Mouse (Mus musculus): ENCODE results near the gene Gsdma3. TPM values are rescaled to one million over a fixed set of nuclear protein-coding genes. Genes with fewer than 3 reads are reported as not detected.
"Not testable (repeated sequence)": the region's sequence is repeated elsewhere in the genome, so short reads cannot be mapped to it uniquely, and the experiment has no call there.

Gene Gsdma3
- polyA plus RNA-seq, 1 experiment from 2014 or later = not detected

- Histone ChIP-seq H3K4me3 (ENCODE audit: low read length) (no peak overlapping the region), H3K27ac (ENCODE audit: low read length) (no peak overlapping the region), H3K4me1 (replicated peaks; ENCODE audit: control insufficient read depth, insufficient read depth, low read length) (no peaks in the 10 kb centered on the region), H3K4me2 (ENCODE audit: low read depth, low read length) (no peak overlapping the region), H3K36me3 (ENCODE audit: control insufficient read depth, insufficient read depth, low read length) (no peaks in the 10 kb centered on the region), H3K27me3 (ENCODE audit: control insufficient read depth, insufficient read depth, low read depth, low read length) (no peaks in the 10 kb centered on the region), H3K9me3 (ENCODE audit: control insufficient read depth, low read length) (no peaks in the 10 kb centered on the region), H3K9ac (ENCODE audit: low read length) (no peak overlapping the region)
- 79% methylated on average over 3 of the region's 3 CpGs for WGBS
- ATAC-seq (ENCODE audit: low read depth) = no peak
These were observed 18.6 kb downstream of the Gsdma3 start for GRCm38 (mm10) chr11:98644757-98645156.

DNA sequence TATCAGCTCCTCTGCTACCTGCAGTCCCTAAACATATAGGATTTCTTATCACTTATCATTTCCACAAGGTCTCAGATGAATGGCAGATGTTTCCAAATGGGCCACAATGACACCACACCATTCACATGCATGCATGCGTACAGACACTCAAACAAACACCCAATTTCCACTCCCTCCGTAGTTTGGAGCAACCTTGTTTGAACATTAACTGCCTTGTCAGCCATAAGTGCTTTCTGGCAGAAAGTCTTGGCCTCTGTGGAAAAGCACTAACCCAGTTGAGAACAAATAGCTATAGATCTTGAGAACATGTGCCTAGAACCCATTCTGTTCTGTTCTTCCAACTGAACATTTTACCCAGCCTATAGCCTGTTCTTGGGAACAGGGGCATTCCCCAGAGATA, 19.8 kb downstream of the Gsdma3 start:
- no peaks in the 10 kb centered on the region for H3K9me3 ChIP-seq (ENCODE audit: control insufficient read depth, low read length)
- H3K4me1 ChIP-seq (replicated peaks; ENCODE audit: control insufficient read depth, insufficient read depth, low read length) = no peaks in the 10 kb centered on the region
- 56% methylated on average over 2 of the region's 2 CpGs for WGBS
- H3K4me3 ChIP-seq (ENCODE audit: low read length) = no peak overlapping the region
- no peak overlapping the region for H3K9ac ChIP-seq (ENCODE audit: low read length)
- H3K4me2 ChIP-seq (ENCODE audit: low read depth, low read length) = no peak overlapping the region
- no peak for ATAC-seq (ENCODE audit: low read depth)
- no peaks in the 10 kb centered on the region for H3K36me3 ChIP-seq (ENCODE audit: control insufficient read depth, insufficient read depth, low read length)
- no peaks in the 10 kb centered on the region for H3K27me3 ChIP-seq (ENCODE audit: control insufficient read depth, insufficient read depth, low read depth, low read length)
- no peak overlapping the region for H3K27ac ChIP-seq (ENCODE audit: low read length)

DNA sequence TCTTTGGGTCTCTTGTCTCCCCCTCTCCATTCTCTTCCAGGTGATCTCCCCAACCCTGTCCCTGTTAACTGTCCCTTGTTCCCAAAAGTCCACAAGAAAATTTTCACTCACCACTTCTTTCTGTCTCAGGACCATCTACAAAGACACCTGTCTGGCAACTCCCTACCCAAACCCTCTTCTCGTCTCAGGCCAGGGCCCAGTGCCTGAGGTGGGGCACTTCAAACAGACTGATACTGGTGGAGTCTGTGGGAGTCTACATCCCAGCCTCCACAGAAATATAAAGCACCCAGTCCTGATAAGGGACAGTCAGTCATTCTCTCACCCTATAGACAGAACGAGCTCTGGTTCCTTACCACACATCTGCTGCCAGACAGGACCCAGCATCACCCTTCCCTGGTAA, 20.3 kb downstream of the Gsdma3 start, which contains the start of gene Gsdma2:
Gsdma2 (plus strand) TSS at position 301 of the 400 bp plus-strand sequence.
- Histone ChIP-seq H3K4me2 (ENCODE audit: low read depth, low read length) (no peak within 1 kb of the TSS), H3K9me3 (ENCODE audit: control insufficient read depth, low read length) (no peaks in the 10 kb centered on the region), H3K27ac (ENCODE audit: low read length) (no peak within 1 kb of the TSS), H3K4me1 (replicated peaks; ENCODE audit: control insufficient read depth, insufficient read depth, low read length) (no peaks in the 10 kb centered on the region), H3K27me3 (ENCODE audit: control insufficient read depth, insufficient read depth, low read depth, low read length) (no peaks in the 10 kb centered on the region), H3K4me3 (ENCODE audit: low read length) (no peak within 1 kb of the TSS), H3K9ac (ENCODE audit: low read length) (no peak within 1 kb of the TSS), H3K36me3 (ENCODE audit: control insufficient read depth, insufficient read depth, low read length) (no peaks in the 10 kb centered on the region)
- 43% methylated on average over 2 of the region's 2 CpGs for WGBS
- ATAC-seq (ENCODE audit: low read depth) = no peak

DNA sequence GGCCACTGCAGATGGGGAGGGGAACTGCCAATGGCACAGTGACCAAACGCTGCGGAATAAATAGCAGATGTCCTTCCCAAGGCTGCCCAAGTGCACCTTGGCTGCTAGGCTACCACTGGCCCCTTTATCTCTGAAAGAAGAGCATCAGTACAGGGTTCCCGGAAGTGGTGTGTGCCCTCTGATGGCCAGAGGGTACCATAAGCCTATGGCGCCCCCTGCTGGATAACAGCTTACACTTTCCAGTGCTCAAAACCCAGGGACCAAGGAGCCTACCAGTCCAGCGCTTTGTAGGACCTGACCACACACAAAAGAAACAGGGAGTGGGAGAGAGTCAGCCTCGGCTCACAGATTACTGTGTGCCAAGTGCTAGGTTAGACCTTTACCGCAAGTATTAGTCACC, 28.9 kb downstream of the Gsdma3 start:
- H3K4me1 ChIP-seq (replicated peaks; ENCODE audit: control insufficient read depth, insufficient read depth, low read length); H3K9me3 ChIP-seq (ENCODE audit: control insufficient read depth, low read length); H3K4me2 ChIP-seq (ENCODE audit: low read depth, low read length); H3K27ac ChIP-seq (ENCODE audit: low read length); H3K36me3 ChIP-seq (ENCODE audit: control insufficient read depth, insufficient read depth, low read length); H3K9ac ChIP-seq (ENCODE audit: low read length); H3K27me3 ChIP-seq (ENCODE audit: control insufficient read depth, insufficient read depth, low read depth, low read length); H3K4me3 ChIP-seq (ENCODE audit: low read length): not testable (repeated sequence)
- ATAC-seq (ENCODE audit: low read depth) = peak; percentile 20; the same call in 1 of the 2 replicates
- WGBS = 14% methylated on average over 7 of the region's 7 CpGs

DNA sequence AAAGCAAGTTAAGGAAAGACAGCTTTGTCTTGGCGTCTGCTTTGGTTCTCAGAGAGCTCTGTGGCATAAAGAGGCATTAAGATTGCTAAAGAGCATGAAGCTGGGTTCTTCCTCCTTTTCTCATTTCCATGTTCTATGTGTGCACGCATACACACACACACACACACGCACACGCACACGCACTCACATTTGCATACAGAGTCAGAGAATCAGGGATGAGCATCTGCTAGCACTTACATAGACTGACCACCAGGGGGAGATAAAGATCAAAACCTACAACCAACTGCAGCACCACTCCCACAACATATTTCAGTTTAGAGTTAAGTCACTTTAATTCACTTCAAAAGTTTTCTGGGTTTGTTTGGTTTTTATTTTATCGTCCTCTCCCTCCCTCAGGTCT, 34.4 kb downstream of the Gsdma3 start:
- Histone ChIP-seq H3K4me1 (replicated peaks; ENCODE audit: control insufficient read depth, insufficient read depth, low read length) (no peaks in the 10 kb centered on the region), H3K27ac (ENCODE audit: low read length) (no peak overlapping the region), H3K9me3 (ENCODE audit: control insufficient read depth, low read length) (no peaks in the 10 kb centered on the region), H3K4me3 (ENCODE audit: low read length) (no peak overlapping the region), H3K27me3 (ENCODE audit: control insufficient read depth, insufficient read depth, low read depth, low read length) (no peaks in the 10 kb centered on the region; the same call in 1 of the 2 replicates), H3K9ac (ENCODE audit: low read length) (no peak overlapping the region), H3K36me3 (ENCODE audit: control insufficient read depth, insufficient read depth, low read length) (no peaks in the 10 kb centered on the region), H3K4me2 (ENCODE audit: low read depth, low read length) (no peak overlapping the region)
- WGBS = 7% methylated on average over 6 of the region's 6 CpGs
- 0 out of 2 replicates have a peak, but pooled peaks have one; percentile 51 for ATAC-seq (ENCODE audit: low read depth)

GRCm38 (mm10) chr11:98664091-98664490, 37.9 kb downstream of the Gsdma3 start, which contains the start of gene Gsdma:
Gsdma (plus strand) TSS chr11:98664351.
- no peak within 1 kb of the TSS for H3K9ac ChIP-seq (ENCODE audit: low read length)
- no peak within 1 kb of the TSS for H3K4me2 ChIP-seq (ENCODE audit: low read depth, low read length)
- no peak for ATAC-seq (ENCODE audit: low read depth)
- H3K36me3 ChIP-seq (ENCODE audit: control insufficient read depth, insufficient read depth, low read length) = no peaks in the 10 kb centered on the region
- peaks cover 5% of the 10 kb centered on the region; the same call in 1 of the 2 replicates for H3K27me3 ChIP-seq (ENCODE audit: control insufficient read depth, insufficient read depth, low read depth, low read length)
- H3K4me3 ChIP-seq (ENCODE audit: low read length) = no peak within 1 kb of the TSS
- WGBS = 22% methylated on average over 4 of the region's 4 CpGs
- no peaks in the 10 kb centered on the region for H3K4me1 ChIP-seq (replicated peaks; ENCODE audit: control insufficient read depth, insufficient read depth, low read length)
- H3K27ac ChIP-seq (ENCODE audit: low read length) = no peak within 1 kb of the TSS
- H3K9me3 ChIP-seq (ENCODE audit: control insufficient read depth, low read length) = no peaks in the 10 kb centered on the region

DNA sequence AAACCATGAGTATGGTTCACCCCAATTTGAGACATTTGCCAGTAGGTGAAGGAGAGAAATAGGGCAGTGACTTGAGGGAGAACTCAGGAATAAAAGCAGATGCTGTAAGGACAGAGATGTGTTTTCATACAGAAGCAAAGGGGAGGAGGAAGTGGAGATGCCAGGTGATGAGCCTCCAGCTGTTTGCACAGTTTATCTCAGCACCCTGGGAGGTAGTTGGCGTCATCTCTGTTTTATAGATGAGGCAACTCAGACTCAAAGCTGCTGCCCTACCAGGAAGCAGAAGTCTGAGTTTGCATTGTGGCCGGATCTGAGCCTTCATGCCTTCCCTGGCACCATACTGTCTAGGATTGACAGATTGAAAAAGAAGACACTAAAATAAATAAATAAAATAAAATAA, 42.8 kb downstream of the Gsdma3 start:
- Histone ChIP-seq H3K9ac (ENCODE audit: low read length) (no peak overlapping the region), H3K27me3 (ENCODE audit: control insufficient read depth, insufficient read depth, low read depth, low read length) (peaks cover 10% of the 10 kb centered on the region), H3K4me2 (ENCODE audit: low read depth, low read length) (no peak overlapping the region), H3K4me1 (replicated peaks; ENCODE audit: control insufficient read depth, insufficient read depth, low read length) (no peaks in the 10 kb centered on the region), H3K27ac (ENCODE audit: low read length) (no peak overlapping the region), H3K4me3 (ENCODE audit: low read length) (no peak overlapping the region), H3K9me3 (ENCODE audit: control insufficient read depth, low read length) (no peaks in the 10 kb centered on the region), H3K36me3 (ENCODE audit: control insufficient read depth, insufficient read depth, low read length) (no peaks in the 10 kb centered on the region)
- 30% methylated on average over 2 of the region's 2 CpGs for WGBS
- no peak for ATAC-seq (ENCODE audit: low read depth)

GRCm38 (mm10) chr11:98671284-98671815, 45.2 kb downstream of the Gsdma3 start:
- Histone ChIP-seq H3K9me3 (ENCODE audit: control insufficient read depth, low read length) (no peaks in the 10 kb centered on the region), H3K4me1 (replicated peaks; ENCODE audit: control insufficient read depth, insufficient read depth, low read length) (no peaks in the 10 kb centered on the region), H3K9ac (ENCODE audit: low read length) (no peak overlapping the region), H3K27me3 (ENCODE audit: control insufficient read depth, insufficient read depth, low read depth, low read length) (peaks cover 10% of the 10 kb centered on the region), H3K27ac (ENCODE audit: low read length) (no peak overlapping the region), H3K4me2 (ENCODE audit: low read depth, low read length) (no peak overlapping the region), H3K36me3 (ENCODE audit: control insufficient read depth, insufficient read depth, low read length) (no peaks in the 10 kb centered on the region), H3K4me3 (ENCODE audit: low read length) (no peak overlapping the region)
- 50% methylated on average over 3 of the region's 3 CpGs for WGBS
- ATAC-seq (ENCODE audit: low read depth) = no peak

DNA sequence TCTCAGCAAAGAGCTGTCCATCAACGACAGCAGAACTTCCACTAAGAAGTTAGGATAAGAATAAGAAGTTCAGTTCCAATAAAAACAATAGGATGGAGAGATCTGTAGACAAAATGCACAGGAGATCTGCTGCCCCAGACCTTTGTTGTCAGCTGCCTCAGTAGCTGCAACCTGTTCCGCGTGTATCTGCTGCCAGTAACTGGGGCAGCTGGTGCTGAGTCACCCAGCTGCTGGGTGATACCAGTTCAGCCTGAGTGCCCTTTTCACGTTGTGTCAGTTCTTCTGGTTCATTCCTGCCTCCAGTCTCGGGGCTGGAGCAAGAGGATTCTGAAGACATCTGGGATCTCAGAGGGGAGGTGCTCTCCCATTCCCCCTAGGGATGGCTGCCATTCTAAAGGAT, 45.7 kb downstream of the Gsdma3 start:
- H3K4me3 ChIP-seq (ENCODE audit: low read length) = no peak overlapping the region
- no peaks in the 10 kb centered on the region for H3K36me3 ChIP-seq (ENCODE audit: control insufficient read depth, insufficient read depth, low read length)
- peaks cover 10% of the 10 kb centered on the region for H3K27me3 ChIP-seq (ENCODE audit: control insufficient read depth, insufficient read depth, low read depth, low read length)
- no peak overlapping the region for H3K27ac ChIP-seq (ENCODE audit: low read length)
- no peaks in the 10 kb centered on the region for H3K9me3 ChIP-seq (ENCODE audit: control insufficient read depth, low read length)
- no peak for ATAC-seq (ENCODE audit: low read depth)
- WGBS = 55% methylated on average over 5 of the region's 5 CpGs
- H3K4me1 ChIP-seq (replicated peaks; ENCODE audit: control insufficient read depth, insufficient read depth, low read length) = no peaks in the 10 kb centered on the region
- H3K4me2 ChIP-seq (ENCODE audit: low read depth, low read length) = no peak overlapping the region
- H3K9ac ChIP-seq (ENCODE audit: low read length) = no peak overlapping the region

GRCm38 (mm10) chr11:98672482-98672881, 46.3 kb downstream of the Gsdma3 start:
- H3K4me2 ChIP-seq (ENCODE audit: low read depth, low read length) = no peak overlapping the region
- 67% methylated on average over 5 of the region's 5 CpGs for WGBS
- ATAC-seq (ENCODE audit: low read depth) = no peak
- no peak overlapping the region for H3K9ac ChIP-seq (ENCODE audit: low read length)
- no peak overlapping the region for H3K27ac ChIP-seq (ENCODE audit: low read length)
- no peaks in the 10 kb centered on the region for H3K9me3 ChIP-seq (ENCODE audit: control insufficient read depth, low read length)
- H3K4me1 ChIP-seq (replicated peaks; ENCODE audit: control insufficient read depth, insufficient read depth, low read length) = no peaks in the 10 kb centered on the region
- H3K27me3 ChIP-seq (ENCODE audit: control insufficient read depth, insufficient read depth, low read depth, low read length) = peaks cover 10% of the 10 kb centered on the region
- no peaks in the 10 kb centered on the region for H3K36me3 ChIP-seq (ENCODE audit: control insufficient read depth, insufficient read depth, low read length)
- no peak overlapping the region for H3K4me3 ChIP-seq (ENCODE audit: low read length)
